Mouse (Mus musculus): ENCODE results near the gene 4930447C04Rik.

GRCm38 (mm10) chr12:72847725-72848124 lies 92.8 kb downstream of the 4930447C04Rik start:
- TF ChIP-seq CTCF (IDR thresholded peaks at IDR 0.05; ENCODE audit: borderline replicate concordance, insufficient read depth, low read length): no peak
- no peak for TF ChIP-seq POLR2A (IDR thresholded peaks at IDR 0.05; ENCODE audit: low read depth, low read length)

Data from embryonic fibroblast, embryonic 13.5 days (primary cell).